Mouse (Mus musculus) left cerebral cortex, adult 18-20 months (tissue): ENCODE data around the gene Tmem87b. TPM values are rescaled to one million over a fixed set of nuclear protein-coding genes. Genes with fewer than 3 reads are reported as not detected.

Experiments
- DNase-seq, 2 experiments: peaks; one replicate each; pipeline ENCODE4 v3.0.0; 2021 to 2022; ENCODE audit warnings: low spot score in 2 of 2, mixed read lengths in 1 of 2
- total RNA-seq, 2 experiments: library from RNA; stranded (reverse); gene quantifications; 2 replicates each; pipeline ENCODE4 v1.2.3; 2021

Tmem87b gene
- total RNA-seq, 2 experiments from 2014 or later, result 32.1 to 33.9 TPM

DNA sequence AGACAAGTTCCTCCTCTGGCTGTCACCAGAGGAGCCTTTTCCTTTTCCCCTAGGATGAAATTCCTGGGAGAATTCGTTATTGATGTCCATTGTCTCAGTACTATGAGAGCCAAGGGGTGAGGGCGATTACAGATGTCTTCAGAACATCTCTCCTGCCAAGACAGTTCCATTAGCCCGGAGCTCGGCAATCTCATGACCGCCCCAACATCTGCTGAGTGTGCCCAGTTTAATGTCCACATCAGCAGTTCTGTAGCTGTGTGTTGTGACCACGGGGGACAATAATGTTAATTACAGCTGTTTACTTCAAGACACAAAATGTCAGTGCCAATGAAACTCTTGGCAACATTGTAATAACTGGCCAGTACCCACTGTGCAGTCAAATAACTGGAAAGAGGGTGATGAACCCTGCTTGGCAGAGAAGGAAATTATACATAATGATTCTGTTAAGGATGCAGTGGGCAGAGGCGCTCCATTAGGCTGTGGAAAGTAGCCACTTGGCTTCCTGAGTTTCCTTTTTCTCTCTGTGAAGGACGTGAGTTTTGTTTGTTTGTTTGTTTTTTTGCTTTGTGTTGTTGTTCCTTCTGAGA lies 67.4 kb downstream of the Tmem87b start:
- DNase-seq, result no peak

DNA sequence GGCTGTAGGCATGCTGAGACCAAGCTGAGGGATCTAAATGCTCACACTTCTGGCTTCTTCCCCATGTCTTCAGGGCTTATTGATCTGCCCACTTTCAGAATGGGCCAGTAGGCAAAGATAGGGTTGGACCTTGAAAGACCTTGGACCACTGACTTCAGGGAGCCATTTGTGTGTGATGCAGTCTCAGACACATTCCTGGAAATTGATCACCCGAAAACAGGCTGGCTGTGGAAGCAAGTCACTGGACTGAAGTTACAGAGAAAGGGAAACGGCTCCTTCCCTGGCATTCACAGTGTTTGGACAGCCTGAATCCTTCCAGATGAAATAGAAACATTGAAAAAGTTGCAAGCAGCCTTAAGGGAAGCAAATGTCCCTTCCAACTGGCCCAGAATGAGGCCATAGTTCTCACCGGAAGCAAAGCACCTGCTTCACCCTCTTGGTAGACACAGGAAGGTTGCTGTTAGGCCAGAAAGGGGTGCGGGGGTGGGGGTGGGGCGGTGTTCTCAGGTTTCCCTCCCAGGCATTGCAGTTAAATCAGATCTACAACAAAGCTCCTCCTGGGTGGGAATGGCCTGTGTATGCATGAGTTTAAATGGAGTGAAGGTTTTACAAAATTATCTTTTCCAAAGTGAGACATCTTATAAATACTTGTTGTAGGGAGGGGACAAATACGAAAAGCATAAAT lies 70.1 kb downstream of the Tmem87b start:
- no peak for DNase-seq

- DNase-seq, result no peak
These were observed 72.9 kb downstream of the Tmem87b start for GRCm38 (mm10) chr2:128890661-128891335.

- no peak for DNase-seq
These were observed 74.3 kb downstream of the Tmem87b start for GRCm38 (mm10) chr2:128892180-128892721.

- no peak for DNase-seq
These were observed 84.9 kb downstream of the Tmem87b start for GRCm38 (mm10) chr2:128902843-128903242.

DNA sequence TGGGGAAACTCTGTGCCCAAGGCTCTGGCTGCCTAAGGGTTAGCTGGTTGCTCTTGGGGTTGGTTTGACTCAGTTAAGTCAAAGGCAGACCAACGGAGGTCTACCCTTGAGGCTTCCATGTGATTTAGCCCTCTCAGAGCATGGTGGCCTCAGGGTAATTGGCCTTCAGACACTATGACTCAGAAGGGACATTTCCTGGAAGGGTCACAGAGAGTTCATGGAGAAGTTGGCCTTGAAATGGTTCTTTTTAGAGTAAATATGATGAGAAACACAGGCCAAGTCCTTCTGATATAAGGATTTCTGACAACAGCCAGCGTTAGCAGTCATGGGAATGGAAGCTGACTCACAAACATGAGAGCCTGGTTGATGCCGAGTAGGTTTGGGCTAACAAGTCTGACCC lies 85.7 kb downstream of the Tmem87b start:
- DNase-seq, result no peak

Other genes starting within 250 kb of the Tmem87b start
- not detected for gene Spdye4c, start 226.9 kb upstream of the Tmem87b start, total RNA-seq
- 10 to 100 TPM; 54.6 to 57.0 TPM for gene Anapc1, start 130.7 kb upstream of the Tmem87b start, total RNA-seq
- 10 to 100 TPM; 23.2 to 26.4 TPM for gene Mertk, start 119.2 kb upstream of the Tmem87b start, total RNA-seq
- 1 to 10 TPM; 2.7 to 3.1 TPM for gene Fbln7, start 44.9 kb downstream of the Tmem87b start, total RNA-seq
- 1 to 10 TPM; 6.8 to 8.4 TPM for gene Zc3h8, start 126.0 kb downstream of the Tmem87b start, total RNA-seq
- 10 to 100 TPM; 12.4 to 16.4 TPM for gene Zc3h6, start 149.3 kb downstream of the Tmem87b start, total RNA-seq
- gene Gm10762, start 149.6 kb downstream of the Tmem87b start, total RNA-seq, result 1 to 10 TPM; 3.4 TPM
- gene Vinac1, start 230.1 kb downstream of the Tmem87b start, total RNA-seq, result under 1 TPM; 0.14 to 0.21 TPM
- gene Ttl, start 247.8 kb downstream of the Tmem87b start, total RNA-seq, result 10 to 100 TPM; 63.4 to 67.0 TPM